Mouse (Mus musculus): ENCODE results near the gene Gm28047. TPM values are rescaled to one million over a fixed set of nuclear protein-coding genes. Genes with fewer than 3 reads are reported as not detected.

The Gm28047 gene
- polyA plus RNA-seq, 1 experiment, result not detected

- TF ChIP-seq EP300 (IDR thresholded peaks at IDR 0.05; ENCODE audit: insufficient read depth, low read depth, low read length), result no peak
- no peak for TF ChIP-seq CTCF (IDR thresholded peaks at IDR 0.05; ENCODE audit: low read depth, low read length)
- TF ChIP-seq POLR2A (IDR thresholded peaks at IDR 0.05; ENCODE audit: insufficient read depth, low read length), result no peak
- no peaks in the 10 kb centered on the region for H3K9me3 ChIP-seq (replicated peaks; ENCODE audit: control insufficient read depth, insufficient read depth, low read length, poor library complexity, severe bottlenecking)
- H3K27me3 ChIP-seq (ENCODE audit: control insufficient read depth, insufficient read depth, low read length, poor library complexity, severe bottlenecking), result no peaks in the 10 kb centered on the region
- H3K36me3 ChIP-seq (ENCODE audit: control insufficient read depth, insufficient read depth, low read length, poor library complexity, severe bottlenecking), result peaks cover 2% of the 10 kb centered on the region; the same call in 1 of the 2 replicates
- no peak overlapping the region for H3K9ac ChIP-seq (ENCODE audit: low read depth, poor library complexity, severe bottlenecking)
- H3K4me1 ChIP-seq (ENCODE audit: control insufficient read depth, insufficient read depth, low read length), result no peaks in the 10 kb centered on the region
- no peak overlapping the region for H3K27ac ChIP-seq (ENCODE audit: insufficient read depth, low read length)
- H3K4me3 ChIP-seq (ENCODE audit: low read depth, low read length), result no peak overlapping the region
Measured at GRCm38 (mm10) chr15:102544801-102545200, 80.1 kb downstream of the Gm28047 start.

- Histone ChIP-seq H3K27ac (ENCODE audit: insufficient read depth, low read length) (no peak overlapping the region), H3K9ac (ENCODE audit: low read depth, poor library complexity, severe bottlenecking) (no peak overlapping the region), H3K4me1 (ENCODE audit: control insufficient read depth, insufficient read depth, low read length) (no peaks in the 10 kb centered on the region), H3K4me3 (ENCODE audit: low read depth, low read length) (no peak overlapping the region), H3K9me3 (replicated peaks; ENCODE audit: control insufficient read depth, insufficient read depth, low read length, poor library complexity, severe bottlenecking) (no peaks in the 10 kb centered on the region), H3K36me3 (ENCODE audit: control insufficient read depth, insufficient read depth, low read length, poor library complexity, severe bottlenecking) (peaks cover 2% of the 10 kb centered on the region), H3K27me3 (ENCODE audit: control insufficient read depth, insufficient read depth, low read length, poor library complexity, severe bottlenecking) (no peaks in the 10 kb centered on the region; the same call in 1 of the 2 replicates)
- TF ChIP-seq POLR2A (IDR thresholded peaks at IDR 0.05; ENCODE audit: insufficient read depth, low read length) (no peak), CTCF (IDR thresholded peaks at IDR 0.05; ENCODE audit: low read depth, low read length) (no peak), EP300 (IDR thresholded peaks at IDR 0.05; ENCODE audit: insufficient read depth, low read depth, low read length) (no peak)
Measured at GRCm38 (mm10) chr15:102533926-102534325, 90.9 kb downstream of the Gm28047 start.

GRCm38 (mm10) chr15:102532106-102532900 is 92.6 kb downstream of the Gm28047 start:
- Histone ChIP-seq H3K9ac (ENCODE audit: low read depth, poor library complexity, severe bottlenecking) (no peak overlapping the region), H3K36me3 (ENCODE audit: control insufficient read depth, insufficient read depth, low read length, poor library complexity, severe bottlenecking) (peaks cover 2% of the 10 kb centered on the region), H3K27ac (ENCODE audit: insufficient read depth, low read length) (no peak overlapping the region), H3K9me3 (replicated peaks; ENCODE audit: control insufficient read depth, insufficient read depth, low read length, poor library complexity, severe bottlenecking) (no peaks in the 10 kb centered on the region), H3K4me3 (ENCODE audit: low read depth, low read length) (no peak overlapping the region), H3K4me1 (ENCODE audit: control insufficient read depth, insufficient read depth, low read length) (no peaks in the 10 kb centered on the region), H3K27me3 (ENCODE audit: control insufficient read depth, insufficient read depth, low read length, poor library complexity, severe bottlenecking) (no peaks in the 10 kb centered on the region)
- TF ChIP-seq EP300 (IDR thresholded peaks at IDR 0.05; ENCODE audit: insufficient read depth, low read depth, low read length), result no peak
- TF ChIP-seq CTCF (IDR thresholded peaks at IDR 0.05; ENCODE audit: low read depth, low read length), result no peak
- TF ChIP-seq POLR2A (IDR thresholded peaks at IDR 0.05; ENCODE audit: insufficient read depth, low read length), result no peak

- TF ChIP-seq EP300 (IDR thresholded peaks at IDR 0.05; ENCODE audit: insufficient read depth, low read depth, low read length) (no peak), POLR2A (IDR thresholded peaks at IDR 0.05; ENCODE audit: insufficient read depth, low read length) (no peak), CTCF (IDR thresholded peaks at IDR 0.05; ENCODE audit: low read depth, low read length) (no peak)
- Histone ChIP-seq H3K4me3 (ENCODE audit: low read depth, low read length) (no peak overlapping the region), H3K27ac (ENCODE audit: insufficient read depth, low read length) (no peak overlapping the region), H3K36me3 (ENCODE audit: control insufficient read depth, insufficient read depth, low read length, poor library complexity, severe bottlenecking) (peaks cover under 1% of the 10 kb centered on the region), H3K4me1 (ENCODE audit: control insufficient read depth, insufficient read depth, low read length) (no peaks in the 10 kb centered on the region), H3K9me3 (replicated peaks; ENCODE audit: control insufficient read depth, insufficient read depth, low read length, poor library complexity, severe bottlenecking) (no peaks in the 10 kb centered on the region), H3K9ac (ENCODE audit: low read depth, poor library complexity, severe bottlenecking) (no peak overlapping the region), H3K27me3 (ENCODE audit: control insufficient read depth, insufficient read depth, low read length, poor library complexity, severe bottlenecking) (no peaks in the 10 kb centered on the region)
Measured at GRCm38 (mm10) chr15:102531586-102531985, 93.3 kb downstream of the Gm28047 start.

GRCm38 (mm10) chr15:102530566-102530965 is 94.3 kb downstream of the Gm28047 start:
- Histone ChIP-seq H3K9ac (ENCODE audit: low read depth, poor library complexity, severe bottlenecking) (no peak overlapping the region), H3K36me3 (ENCODE audit: control insufficient read depth, insufficient read depth, low read length, poor library complexity, severe bottlenecking) (no peaks in the 10 kb centered on the region; the same call in none of the 2 replicates), H3K27me3 (ENCODE audit: control insufficient read depth, insufficient read depth, low read length, poor library complexity, severe bottlenecking) (no peaks in the 10 kb centered on the region), H3K27ac (ENCODE audit: insufficient read depth, low read length) (no peak overlapping the region), H3K4me1 (ENCODE audit: control insufficient read depth, insufficient read depth, low read length) (no peaks in the 10 kb centered on the region), H3K4me3 (ENCODE audit: low read depth, low read length) (no peak overlapping the region), H3K9me3 (replicated peaks; ENCODE audit: control insufficient read depth, insufficient read depth, low read length, poor library complexity, severe bottlenecking) (no peaks in the 10 kb centered on the region)
- TF ChIP-seq CTCF (IDR thresholded peaks at IDR 0.05; ENCODE audit: low read depth, low read length), result no peak
- no peak for TF ChIP-seq POLR2A (IDR thresholded peaks at IDR 0.05; ENCODE audit: insufficient read depth, low read length)
- no peak for TF ChIP-seq EP300 (IDR thresholded peaks at IDR 0.05; ENCODE audit: insufficient read depth, low read depth, low read length)

GRCm38 (mm10) chr15:102528396-102528795 is 96.5 kb downstream of the Gm28047 start:
- H3K36me3 ChIP-seq (ENCODE audit: control insufficient read depth, insufficient read depth, low read length, poor library complexity, severe bottlenecking), result peaks cover 3% of the 10 kb centered on the region; the same call in 1 of the 2 replicates
- H3K4me3 ChIP-seq (ENCODE audit: low read depth, low read length), result no peak overlapping the region
- TF ChIP-seq CTCF (IDR thresholded peaks at IDR 0.05; ENCODE audit: low read depth, low read length), result no peak
- TF ChIP-seq EP300 (IDR thresholded peaks at IDR 0.05; ENCODE audit: insufficient read depth, low read depth, low read length), result no peak
- no peak for TF ChIP-seq POLR2A (IDR thresholded peaks at IDR 0.05; ENCODE audit: insufficient read depth, low read length)
- no peak overlapping the region for H3K9ac ChIP-seq (ENCODE audit: low read depth, poor library complexity, severe bottlenecking)
- no peaks in the 10 kb centered on the region for H3K27me3 ChIP-seq (ENCODE audit: control insufficient read depth, insufficient read depth, low read length, poor library complexity, severe bottlenecking)
- no peaks in the 10 kb centered on the region for H3K9me3 ChIP-seq (replicated peaks; ENCODE audit: control insufficient read depth, insufficient read depth, low read length, poor library complexity, severe bottlenecking)
- no peaks in the 10 kb centered on the region for H3K4me1 ChIP-seq (ENCODE audit: control insufficient read depth, insufficient read depth, low read length)
- H3K27ac ChIP-seq (ENCODE audit: insufficient read depth, low read length), result no peak overlapping the region
